Mouse (Mus musculus): ENCODE measurements at regions not wholly inside any gene's neighbourhood (a gene's known extent, or its start where the extent isn't known, plus 50 kb on each side); places are given as distances from the start of the nearest gene placed in this dataset.
"Not testable (repeated sequence)": the region's sequence is repeated elsewhere in the genome, so short reads cannot be mapped to it uniquely, and the experiment has no call there.

DNA sequence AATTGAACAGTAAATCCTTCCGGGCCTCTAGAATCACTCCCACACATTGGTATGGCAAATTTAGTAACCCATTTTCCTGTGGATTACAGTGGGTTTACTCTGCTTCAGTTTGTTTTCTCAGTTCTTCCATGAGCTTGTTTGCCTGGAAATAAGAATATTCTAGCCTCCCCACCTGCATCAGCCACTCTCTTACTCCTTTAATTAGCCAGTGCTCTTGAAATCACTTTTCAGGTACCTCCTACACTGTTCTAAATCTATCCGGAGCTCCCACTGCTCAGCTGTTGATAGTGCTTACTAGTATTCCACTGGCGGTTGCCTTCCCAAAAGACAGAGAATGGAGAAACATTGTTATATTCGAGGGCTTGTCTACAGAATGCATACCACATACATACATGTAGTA, 167.1 kb downstream of the Htr7 start:
- in situ Hi-C loops (cut with MboI, MseI), result loop anchor here in 1 of 2 experiments (25.0 kb wide), 1 partner anchor 372 kb away; no protein-coding TSS in a partner anchor

- in situ Hi-C loops (cut with MboI, MseI), result loop anchor here in 1 of 2 experiments (25.0 kb wide), 1 partner anchor 376 kb away; no protein-coding TSS in a partner anchor
Measured at GRCm38 (mm10) chr19:35886270-35886669, 171.0 kb downstream of the Htr7 start.

DNA sequence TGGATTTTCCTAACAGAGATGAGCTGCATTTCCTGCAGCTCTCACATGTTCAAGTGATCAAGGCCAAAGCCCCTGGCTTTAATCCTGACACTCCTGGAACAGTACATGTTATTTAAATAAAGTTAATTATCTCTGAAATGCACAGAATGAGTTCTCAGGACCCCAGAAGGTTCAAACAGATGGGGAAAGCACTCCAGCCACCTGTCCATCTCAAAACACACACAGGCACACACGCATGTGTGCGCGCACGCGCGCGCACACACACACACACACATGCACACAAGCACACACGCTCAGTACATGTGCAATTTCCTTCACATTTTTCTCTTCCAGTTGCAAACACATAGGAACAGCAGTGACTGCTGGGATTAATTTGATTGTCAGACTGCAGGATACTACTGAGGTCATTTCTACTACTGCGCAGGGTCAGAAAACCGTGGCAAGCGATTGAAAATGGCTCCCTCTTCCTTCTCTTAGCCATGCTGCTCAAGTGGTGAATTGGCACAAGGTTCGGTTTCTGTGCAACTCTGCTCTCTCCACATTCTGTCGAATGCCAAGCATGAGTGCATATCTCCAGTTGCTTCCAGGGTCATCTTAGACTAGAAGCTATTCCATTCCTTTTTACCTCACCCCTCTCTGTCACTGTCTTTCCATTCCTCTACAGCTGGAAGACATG, 175.4 kb downstream of the Htr7 start:
- in situ Hi-C loops (cut with MboI, MseI), result loop anchor here (5.0 to 25.0 kb wide), 2 partner anchors 50 to 380 kb away; no protein-coding TSS in a partner anchor

- in situ Hi-C loops (cut with MboI, MseI), result loop anchor here in 1 of 2 experiments (25.0 kb wide), 1 partner anchor 387 kb away; no protein-coding TSS in a partner anchor
Measured at GRCm38 (mm10) chr19:35875464-35875863, 181.8 kb downstream of the Htr7 start.

GRCm38 (mm10) chr19:35870720-35871119, 186.6 kb downstream of the Htr7 start:
- in situ Hi-C loops (cut with MboI, MseI), result no loop called here

DNA sequence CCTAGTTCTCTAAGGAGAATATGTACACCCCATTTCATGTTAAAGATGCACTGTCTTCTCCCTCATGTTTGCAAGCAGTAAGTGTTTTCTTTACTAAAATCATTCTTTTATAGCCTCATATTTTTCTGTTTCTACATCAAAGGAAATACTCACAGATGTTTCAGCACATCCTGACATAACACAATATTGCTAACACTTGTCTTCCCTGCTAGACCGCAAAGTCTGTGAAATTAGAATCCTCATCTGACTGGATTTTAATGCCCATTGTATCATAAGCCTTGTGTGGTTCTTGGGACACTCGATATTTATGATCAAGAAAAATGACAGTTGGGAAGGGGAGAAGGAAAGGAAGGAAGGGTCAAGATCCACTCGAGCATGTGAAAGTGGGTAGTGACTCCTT, 188.8 kb downstream of the Htr7 start:
- in situ Hi-C loops (cut with MboI, MseI), result no loop called here

DNA sequence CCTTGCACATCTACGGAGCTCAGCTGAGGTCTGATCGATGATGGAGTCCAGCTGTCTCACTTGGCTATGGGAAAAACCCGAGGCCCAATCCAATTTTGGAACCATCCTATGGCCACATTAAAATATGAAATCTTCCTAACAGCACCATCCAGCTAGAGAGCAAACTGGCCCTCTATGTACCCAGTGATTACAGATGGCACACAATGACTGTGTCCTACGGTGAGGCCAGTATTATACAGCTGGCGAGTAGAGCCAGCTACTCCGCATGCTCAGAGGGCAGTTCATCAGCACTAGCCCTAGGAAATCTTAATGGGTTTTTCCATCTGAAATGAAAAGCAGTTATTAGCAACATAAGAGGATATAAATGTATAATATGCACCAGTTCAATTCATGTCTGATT, 194.3 kb downstream of the Htr7 start:
- in situ Hi-C loops (cut with MboI, MseI), result loop anchor here in 1 of 2 experiments (5.0 kb wide), 1 partner anchor 84 kb away; no protein-coding TSS in a partner anchor

DNA sequence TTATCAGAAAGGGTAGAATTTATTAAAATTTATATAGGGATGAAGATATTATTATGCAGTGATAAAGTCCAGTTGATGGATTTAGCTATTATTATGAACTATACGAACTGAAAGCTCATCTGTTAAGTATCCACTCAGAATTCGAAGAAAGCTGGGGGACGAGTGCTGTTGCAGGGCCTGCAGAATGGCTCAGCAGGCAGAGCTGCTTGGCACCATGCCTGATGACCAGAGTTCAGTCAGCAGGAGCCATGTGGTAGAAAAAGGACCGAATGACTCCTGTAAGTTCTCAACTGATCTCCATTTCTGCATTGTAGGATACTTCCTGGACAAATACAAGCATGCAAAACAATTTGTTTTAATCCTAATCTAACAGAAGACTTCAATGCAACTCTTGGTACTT, 195.9 kb downstream of the Htr7 start:
- in situ Hi-C loops (cut with MboI, MseI), result loop anchor here in 1 of 2 experiments (5.0 kb wide), 1 partner anchor 86 kb away; no protein-coding TSS in a partner anchor

- in situ Hi-C loops (cut with MboI, MseI), result no loop called here
Measured at GRCm38 (mm10) chr19:35832992-35833391, 224.3 kb downstream of the Htr7 start.

DNA sequence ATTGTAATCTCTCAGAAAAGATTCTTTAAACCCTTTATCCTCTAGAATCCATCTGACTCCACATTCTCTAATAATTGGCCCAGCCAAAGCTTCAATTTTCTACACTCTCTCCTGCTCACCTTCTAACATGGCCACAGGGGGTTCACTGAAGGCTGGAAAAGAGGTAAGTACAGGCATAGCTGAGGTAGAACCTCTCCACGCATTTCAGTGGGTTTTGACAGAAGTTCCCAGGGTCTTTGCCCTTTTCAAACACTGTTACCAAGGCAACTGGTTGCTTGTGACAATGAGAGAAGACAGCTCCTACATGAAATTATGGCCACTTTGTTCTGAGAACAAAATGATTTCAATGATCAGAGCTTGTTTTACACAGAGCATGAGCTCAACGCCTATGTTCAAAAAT, 231.2 kb downstream of the Htr7 start:
- in situ Hi-C loops (cut with MboI, MseI), result no loop called here

GRCm38 (mm10) chr19:35819626-35820025, 237.7 kb downstream of the Htr7 start:
- in situ Hi-C loops (cut with MboI, MseI), result loop anchor here in 1 of 2 experiments (10.0 kb wide), 1 partner anchor 65 kb away; no protein-coding TSS in a partner anchor

- in situ Hi-C loops (cut with MboI, MseI), result no loop called here
Measured at GRCm38 (mm10) chr19:35794661-35795060, 262.6 kb downstream of the Htr7 start.

DNA sequence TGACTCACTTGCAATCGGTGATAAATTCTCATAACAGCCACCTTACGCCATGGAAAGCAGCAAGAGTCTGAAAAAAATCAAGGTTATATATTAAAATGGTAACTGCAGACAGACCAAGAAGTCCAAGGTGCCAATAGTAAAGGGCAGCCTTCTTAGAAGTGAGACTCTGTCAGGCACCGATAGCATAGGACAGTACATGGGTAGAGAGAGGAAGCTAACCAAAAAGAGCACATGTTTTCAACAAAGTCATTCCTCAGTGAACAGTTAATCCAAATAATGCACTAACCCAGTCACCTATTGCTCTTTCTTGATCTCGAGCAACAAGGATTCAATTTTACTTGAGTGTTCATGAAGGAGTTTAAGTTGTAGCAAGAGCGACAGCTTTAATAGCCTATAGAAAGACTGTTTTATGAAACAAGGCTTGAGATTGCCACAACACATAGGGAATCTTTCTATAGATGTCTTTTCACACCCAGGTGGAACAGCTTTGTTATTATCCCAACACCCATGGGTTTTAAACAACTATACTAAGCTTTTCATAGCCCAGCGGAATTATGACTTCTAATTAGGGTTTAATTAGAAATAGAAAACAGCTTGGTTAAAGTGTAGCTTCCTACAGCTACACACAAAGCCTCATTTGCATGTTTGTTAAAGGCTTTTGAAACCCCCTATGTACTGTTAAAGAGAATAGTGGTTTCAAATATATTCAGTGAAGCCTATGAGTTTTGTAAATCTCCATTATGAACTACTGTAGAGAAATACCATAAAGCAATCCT, 269.9 kb downstream of the Htr7 start:
- in situ Hi-C loops (cut with MboI, MseI), result no loop called here

GRCm38 (mm10) chr19:35761750-35762149, 295.6 kb downstream of the Htr7 start:
- in situ Hi-C loops (cut with MboI, MseI), result not testable (repeated sequence)

GRCm38 (mm10) chr19:35759701-35760100, 297.6 kb downstream of the Htr7 start:
- in situ Hi-C loops (cut with MboI, MseI), result loop anchor here in 1 of 2 experiments (10.0 kb wide), 1 partner anchor 55 kb away; no protein-coding TSS in a partner anchor

DNA sequence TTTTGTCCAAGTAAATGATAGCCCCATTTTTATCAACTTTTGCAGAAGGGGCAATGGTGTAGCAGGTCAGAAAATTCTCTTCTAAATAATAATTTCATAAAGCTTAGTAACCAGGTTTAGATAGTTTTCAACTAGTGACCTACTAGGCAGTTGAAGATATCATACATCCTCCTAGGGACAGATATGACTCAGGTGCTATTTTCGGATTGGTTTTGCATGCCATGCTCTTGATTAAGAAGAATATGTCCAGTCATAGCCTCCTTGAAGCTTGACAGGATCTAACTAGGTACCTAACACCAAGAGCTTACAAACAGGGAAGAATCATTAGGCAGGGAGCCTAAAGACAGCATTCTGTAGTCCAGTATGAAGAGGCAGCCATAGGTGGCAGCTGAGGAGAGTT, 301.8 kb downstream of the Htr7 start:
- in situ Hi-C loops (cut with MboI, MseI), result loop anchor here in 1 of 2 experiments (10.0 kb wide), 1 partner anchor 59 kb away; no protein-coding TSS in a partner anchor

GRCm38 (mm10) chr19:35735754-35736153, 321.6 kb downstream of the Htr7 start:
- in situ Hi-C loops (cut with MboI, MseI), result no loop called here

- in situ Hi-C loops (cut with MboI, MseI), result loop anchor here in 1 of 2 experiments (10.0 kb wide), 1 partner anchor 976 kb away; no protein-coding TSS in a partner anchor
Measured at GRCm38 (mm10) chr19:35728436-35729060, 328.8 kb downstream of the Htr7 start.

All from T-helper 17 cell (primary cell).